Mouse (Mus musculus) hematopoietic stem cell, adult 5-6 weeks (primary cell): ENCODE data around the gene Naxe. TPM values are rescaled to one million over a fixed set of nuclear protein-coding genes. Genes with fewer than 3 reads are reported as not detected.

ENCODE experiments used
- ATAC-seq, 2 experiments: fragments of 125-278 bp in 1 of 2; replicated peaks in 1 of 2; 2 replicates each; pipeline ENCODE4 v1.8.0; 2016 to 2017; ENCODE audit warnings: inconsistent platforms in 2 of 2, mild to moderate bottlenecking in 2 of 2, moderate number of reproducible peaks in 2 of 2, low read depth in 1 of 2, moderate TSS enrichment in 1 of 2; ENCODE audit not compliant: low FRiP score in 2 of 2, poor library complexity in 2 of 2, severe bottlenecking in 2 of 2, insufficient read depth in 1 of 2, low TSS enrichment in 1 of 2
- total RNA-seq: library from RNA; stranded (forward); fragments of 172-1452, 232-1000 nt; gene quantifications from 2 replicates; pipeline ENCODE4 v1.2.3, GENCODE M21; 2017

Gene Naxe
- total RNA-seq, 1 experiment from 2014 or later = 37.1 TPM

DNA sequence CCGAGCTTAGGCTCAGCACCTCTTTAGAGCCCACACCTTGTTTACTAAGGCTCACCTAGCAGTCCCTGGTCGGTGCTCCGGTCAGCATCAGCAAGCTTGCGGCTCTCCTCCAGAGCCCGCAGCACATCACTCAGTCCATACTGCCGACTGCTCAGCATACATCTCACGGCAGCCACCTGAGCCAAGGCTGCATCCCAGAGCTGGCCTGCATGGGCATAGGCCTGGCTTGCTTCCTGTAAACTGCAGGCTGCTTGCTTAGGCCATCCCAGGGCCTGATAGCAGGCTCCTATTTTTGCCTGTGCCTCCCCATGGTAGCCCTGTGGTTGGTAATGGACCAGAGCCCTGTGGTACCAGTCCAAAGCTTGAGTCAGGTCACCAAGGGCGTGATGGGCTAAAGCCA, 16.5 kb upstream of the Naxe start:
- ATAC-seq = no peak

DNA sequence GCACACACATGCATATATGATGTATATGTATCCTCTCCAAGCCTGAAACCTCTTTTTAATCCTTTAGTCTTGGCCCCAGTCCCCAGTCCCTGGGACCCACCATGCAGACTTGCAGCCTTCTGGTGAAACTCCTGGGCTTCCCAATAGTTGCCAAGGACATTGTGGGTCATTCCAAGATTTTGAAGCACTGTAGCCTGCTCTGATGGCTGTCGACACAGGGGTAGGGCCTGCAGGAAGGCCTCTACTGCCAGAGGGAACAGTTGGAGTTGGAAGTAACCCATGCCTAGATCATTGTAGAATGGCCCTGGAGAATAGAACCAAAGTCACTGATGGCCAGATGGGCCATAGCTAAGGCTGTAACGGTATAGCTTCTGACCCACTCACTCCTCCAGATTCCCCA, 16.1 kb upstream of the Naxe start:
- ATAC-seq = no peak

DNA sequence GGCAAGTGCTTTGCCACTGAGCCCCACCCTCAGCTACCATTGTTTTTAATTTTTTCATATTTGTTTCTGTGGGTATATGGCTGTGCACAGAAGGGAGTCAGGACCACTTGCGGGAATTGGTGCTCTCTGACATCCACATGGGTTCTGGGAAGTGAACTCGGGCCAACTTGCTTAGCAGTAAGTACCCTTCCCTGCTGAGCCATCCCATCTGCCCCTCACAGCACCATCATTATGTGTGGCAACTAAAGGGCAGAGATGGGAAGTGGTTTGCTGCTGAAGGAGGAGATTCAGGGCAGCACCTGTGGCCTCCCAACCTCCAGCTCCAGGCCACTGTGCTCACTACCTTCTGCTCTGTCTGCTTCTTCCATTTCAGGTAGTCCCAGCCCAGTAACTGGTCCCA, 15.3 kb upstream of the Naxe start:
- no peak for ATAC-seq

DNA sequence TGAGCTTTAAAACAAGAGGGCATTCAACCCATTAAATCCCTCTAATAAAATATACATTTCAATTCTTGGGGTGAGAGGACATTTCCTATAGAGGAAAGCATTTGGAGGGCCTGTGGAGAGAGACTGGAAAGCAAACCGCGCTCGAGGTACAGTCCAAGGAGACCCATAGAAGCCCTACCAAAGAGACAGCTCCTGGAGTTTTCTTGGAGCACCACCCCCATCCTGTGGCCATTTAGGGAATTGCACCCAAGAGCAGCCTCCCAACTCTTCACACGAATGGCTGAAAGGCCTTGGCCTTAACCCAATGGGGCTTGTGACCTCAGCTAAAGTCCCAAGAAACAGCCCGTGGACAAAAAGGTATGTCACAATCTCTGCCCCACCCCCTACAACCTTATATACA, 13.5 kb upstream of the Naxe start:
- ATAC-seq = peak; percentile 85 to 87

DNA sequence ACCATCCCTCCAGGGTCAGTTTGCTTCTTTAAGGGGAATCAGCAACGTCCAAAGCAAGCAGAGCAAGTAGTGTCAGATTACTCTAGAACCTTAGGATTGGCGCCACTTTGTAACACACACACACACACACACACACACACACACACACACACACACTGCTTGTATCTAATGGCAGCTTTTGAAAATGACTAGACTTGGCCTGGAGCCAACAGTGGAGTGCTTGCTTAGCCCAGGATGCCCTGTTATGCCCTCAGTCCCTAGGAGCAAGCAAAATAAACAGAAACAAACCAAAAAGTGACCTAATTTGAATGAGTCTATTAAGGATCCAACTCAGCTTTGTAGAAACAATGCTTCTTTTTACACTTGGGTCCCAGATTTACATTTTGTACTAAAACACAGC, 10.1 kb upstream of the Naxe start:
- ATAC-seq = no peak

DNA sequence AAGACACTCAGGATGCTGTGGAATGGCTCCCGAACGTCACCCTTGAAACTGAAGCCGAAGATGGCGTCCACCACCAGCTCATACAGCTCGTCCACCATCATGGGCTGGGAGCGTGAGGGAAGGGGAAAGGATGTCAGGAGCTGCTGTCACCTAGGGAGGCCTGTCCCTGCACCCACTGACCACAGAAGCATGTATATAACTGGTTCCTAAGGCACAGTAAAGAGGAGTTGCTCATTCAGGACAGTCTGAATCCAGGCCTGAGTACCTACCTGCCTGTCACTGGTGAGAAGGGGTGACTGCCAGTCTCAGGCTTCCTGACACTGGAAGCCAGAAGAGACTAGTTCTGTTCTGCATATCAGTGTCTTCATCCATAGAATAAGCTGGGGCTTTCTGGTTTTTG, 1.3 kb downstream of the Naxe start:
- no peak for ATAC-seq

DNA sequence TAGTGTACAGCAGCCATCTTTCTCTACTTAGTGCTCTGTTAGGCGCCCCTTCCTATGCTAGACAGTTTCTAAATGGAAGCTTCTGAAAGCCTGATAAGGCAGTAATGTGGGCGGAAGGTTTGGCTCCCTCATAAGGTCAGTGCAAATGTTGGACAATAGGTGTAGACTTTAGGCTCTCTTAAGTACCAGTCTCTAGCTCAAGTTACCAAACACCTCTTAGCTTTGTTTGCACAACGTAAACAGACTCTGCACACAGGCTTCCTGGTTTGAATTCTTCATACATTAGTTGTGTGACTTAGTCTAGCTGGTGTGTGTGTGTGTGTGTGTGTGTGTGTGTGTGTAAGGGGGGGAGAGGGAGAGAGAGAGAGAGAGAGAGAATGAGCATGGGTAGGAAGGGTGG, 8.8 kb downstream of the Naxe start:
- ATAC-seq = no peak

DNA sequence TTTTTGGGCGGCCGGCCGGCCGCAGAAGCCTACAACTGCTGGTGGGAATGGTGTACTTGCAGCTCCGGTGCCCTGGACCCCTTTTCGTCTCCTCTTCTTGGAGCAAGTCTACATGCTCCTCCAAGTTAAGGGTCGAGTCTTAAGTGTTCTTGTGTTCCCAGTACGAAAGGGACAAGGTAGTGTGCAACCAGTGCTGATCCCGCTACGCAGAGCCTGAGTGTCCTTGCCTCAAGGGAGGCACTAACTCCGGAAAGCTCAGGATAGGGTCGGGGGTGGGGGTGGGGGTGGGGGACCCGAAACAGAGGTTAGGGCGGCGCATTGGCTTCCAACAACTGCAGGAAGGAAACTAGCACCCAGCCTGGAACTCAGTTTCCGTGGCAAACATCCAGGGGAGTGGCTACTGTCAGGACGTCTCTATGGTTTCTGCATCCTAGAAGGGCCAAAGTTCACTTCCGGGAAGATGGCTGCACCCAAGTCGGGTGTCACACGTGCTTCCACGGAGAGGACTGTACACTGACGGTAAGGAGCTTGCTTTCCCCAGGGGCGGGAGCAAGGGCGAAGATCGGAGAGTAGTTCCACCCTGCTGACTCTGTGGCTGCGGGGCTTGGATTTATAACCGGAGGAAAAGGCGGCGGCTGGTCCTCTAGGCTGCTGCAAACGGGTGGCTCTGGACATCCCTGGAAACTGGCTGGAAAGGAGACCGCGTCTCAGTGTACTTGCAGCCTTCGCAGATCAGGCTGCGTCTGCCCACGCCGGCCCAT, 15.5 kb downstream of the Naxe start, which contains the start of gene Gpatch4:
Gene Gpatch4, plus strand, starts transcription at position 448 of the 761 bp plus-strand sequence.
- peak; percentile 89 to 99 for ATAC-seq

DNA sequence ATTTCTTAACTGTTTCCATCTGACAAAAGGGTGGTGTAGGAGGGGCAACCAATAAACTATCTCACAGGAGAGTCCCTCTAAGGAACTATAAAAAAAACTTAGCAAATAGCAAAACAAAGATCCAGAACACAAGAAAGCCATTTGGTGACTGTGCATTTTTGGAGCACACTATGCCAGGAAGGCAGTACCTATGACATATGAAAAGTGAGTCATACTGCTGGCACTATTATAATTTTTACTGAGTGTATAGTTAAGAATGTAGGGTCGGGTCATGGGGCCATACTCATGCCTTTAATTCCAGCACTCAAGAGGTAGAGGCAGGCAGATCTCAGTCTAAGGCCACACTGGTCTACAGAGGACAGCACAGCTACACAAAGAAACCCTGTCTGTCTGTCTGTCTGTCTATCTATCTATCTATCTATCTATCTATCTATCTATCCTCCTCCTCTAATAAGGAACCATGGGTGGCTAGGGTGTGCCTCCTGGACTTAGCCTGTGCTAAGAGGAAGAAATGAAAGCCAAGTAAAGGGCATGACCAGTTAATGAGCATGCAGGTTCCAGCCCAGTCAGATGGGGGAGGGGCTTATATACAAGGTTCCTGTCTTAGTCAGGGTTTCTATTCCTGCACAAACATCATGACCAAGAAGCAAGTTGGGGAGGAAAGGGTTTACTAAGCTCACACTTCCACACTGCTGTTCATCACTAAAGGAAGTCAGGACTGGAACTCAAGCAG, 22.6 kb downstream of the Naxe start:
- ATAC-seq = no peak

DNA sequence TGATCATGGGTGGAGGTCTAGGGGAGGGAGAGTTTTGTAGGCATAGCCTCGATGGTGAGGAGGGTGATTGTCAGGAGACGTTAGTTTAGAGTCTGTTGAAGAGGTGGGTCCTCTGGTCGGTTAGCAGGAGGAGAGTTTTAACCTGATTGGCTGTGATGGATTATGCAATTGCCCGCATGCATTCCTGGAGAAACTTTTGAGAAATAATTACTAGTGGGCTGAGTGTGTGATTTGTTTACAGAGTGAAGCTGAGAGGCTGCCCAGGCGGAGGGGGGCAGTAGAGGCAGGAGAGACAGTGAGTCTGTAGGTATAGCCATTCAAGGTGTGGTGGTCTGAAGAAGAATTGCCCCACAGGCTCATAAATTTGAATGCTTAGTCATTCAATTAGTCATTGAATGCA, 24.8 kb downstream of the Naxe start:
- no peak for ATAC-seq

DNA sequence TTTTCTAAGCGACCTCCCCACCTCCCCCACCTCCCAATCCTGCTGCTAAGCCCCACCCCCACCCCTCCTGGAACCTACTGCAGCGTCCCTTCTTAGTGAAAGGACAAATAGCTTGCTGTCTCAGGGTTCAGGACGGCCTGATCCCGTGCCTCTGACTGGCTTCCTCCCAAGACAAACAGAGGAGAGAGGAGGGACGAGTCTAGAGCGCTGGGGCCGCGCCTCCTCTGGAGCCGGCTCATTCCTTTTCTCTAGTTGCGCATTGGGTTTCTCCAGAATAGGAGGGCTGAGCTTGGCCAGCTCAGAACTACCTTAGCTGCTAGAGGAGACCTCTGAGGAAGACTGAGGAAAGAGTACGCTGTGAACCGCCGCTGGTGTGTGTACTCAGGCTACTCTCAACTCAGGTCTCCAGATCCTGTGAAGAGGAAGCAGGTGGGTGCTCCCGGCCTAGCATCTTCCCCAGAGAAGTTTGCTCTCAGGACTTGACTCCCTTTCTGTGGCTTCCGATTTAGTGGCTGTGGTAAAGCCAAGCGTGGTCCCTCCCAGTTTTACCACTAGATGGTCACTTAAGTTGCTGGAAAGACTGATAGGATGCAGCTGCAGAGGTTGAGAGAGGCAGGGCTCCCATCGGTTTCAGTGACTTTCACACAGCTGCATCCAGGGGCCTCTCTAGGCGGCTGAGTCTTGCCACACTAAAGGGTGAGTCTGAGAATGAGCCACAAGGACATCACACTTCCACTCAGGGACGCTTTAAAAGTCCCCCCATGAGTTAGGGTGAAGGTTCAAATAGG, 27.5 kb downstream of the Naxe start:
- ATAC-seq = peak in 1 of 2 experiments; percentile 53; a peak in 2 of 4 replicates

DNA sequence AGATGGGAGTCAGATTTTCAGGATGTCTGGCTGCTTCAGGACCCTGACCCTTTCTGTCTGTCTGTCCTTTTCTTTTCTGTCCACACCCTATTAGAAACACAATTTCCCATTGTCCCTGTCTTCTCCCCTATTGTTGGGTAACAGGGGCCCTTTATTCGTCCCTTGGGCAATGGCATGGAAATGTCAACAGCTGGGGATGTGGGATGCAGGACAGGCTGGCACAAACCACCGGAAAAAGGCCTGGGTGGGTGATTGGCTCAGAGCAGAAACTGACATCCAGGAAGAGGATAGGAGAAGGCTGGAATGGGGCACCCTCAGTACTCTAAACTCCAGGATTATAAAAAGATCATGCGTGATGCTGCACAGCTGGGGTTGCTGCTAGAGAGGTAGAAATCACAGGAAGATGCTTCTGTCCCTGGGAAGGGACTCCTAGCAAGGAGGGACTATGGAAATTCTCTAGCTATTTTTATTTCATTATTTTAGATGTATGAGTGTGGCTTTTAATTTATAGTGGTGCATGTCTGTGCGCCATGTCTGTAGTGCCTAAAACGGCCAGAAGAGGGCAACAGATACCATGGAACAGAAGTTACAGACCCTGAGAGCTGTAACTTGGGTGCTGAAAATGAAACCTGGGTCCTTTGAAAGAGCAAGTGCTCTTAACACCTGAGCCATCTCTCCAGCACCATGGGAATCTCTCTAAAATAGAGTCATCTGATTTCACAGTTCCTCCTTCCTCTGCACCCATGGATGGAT, 30.7 kb downstream of the Naxe start, which contains the start of gene Hapln2:
Gene Hapln2, minus strand, starts transcription at position 150 of the 753 bp plus-strand sequence.
- ATAC-seq = no peak

DNA sequence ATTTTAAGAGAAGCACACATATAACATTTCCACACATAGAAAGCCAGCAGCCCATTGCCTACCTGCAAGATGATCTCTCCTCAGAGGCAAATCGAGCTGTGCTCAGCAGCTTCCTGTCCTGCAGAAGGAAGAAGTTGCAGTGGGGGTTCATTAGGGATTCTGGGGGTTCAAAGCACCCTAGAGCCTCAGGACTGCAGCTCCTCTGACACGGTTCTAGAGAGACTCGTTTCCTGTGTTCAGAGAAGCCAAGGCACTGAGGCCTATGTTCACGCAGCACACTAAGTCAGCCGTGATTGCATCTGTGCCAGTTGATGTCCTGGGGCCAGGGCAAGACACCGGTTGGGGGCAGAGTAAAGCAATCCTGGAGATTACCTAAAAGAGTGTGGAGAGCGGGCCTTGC, 31.5 kb downstream of the Naxe start:
- ATAC-seq = no peak

DNA sequence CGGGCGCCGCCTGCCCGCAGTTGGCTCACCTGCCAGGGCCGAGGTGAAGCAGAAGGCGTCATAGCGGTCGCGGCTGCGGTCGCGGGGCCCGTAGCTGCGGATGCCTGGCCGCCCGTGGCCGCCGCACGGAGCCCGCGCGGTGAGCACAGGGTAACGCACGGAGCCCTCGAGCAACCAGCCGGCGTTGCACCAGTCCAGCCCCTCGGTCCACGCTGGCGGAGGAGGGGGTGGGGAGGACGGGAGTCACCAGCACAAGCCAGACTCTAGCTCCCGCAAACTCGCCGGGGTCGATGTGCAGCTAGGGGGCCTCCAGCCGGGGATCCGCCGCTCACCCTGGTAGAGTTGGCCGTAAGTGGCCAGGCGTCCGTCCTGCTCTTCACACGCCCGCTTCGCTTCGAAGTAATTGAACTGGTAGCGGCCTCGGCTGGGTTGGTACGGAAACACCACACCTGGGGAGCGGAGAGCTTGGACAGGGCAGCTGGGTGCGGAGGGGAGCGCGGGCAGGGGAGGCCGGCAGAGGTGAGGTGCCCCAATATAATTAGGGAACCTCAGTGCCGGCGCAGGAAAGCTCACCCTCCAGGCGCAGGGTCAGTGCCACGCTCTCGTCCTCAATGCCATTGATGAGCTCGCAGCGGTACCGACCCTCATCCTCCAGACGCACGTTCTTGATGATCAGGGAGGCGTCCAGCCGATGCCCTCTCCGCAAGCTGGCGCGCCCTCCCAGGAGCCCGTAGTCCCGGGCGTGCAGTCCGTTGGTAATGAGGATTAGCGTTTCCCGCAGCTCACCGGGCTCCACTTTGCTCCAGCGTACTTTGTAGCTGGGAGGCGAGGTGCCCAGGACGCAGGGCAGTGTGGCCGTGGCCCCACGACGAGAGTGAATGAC, 34.9 kb downstream of the Naxe start:
- peak in 1 of 2 experiments; percentile 46; a peak in 2 of 4 replicates for ATAC-seq

DNA sequence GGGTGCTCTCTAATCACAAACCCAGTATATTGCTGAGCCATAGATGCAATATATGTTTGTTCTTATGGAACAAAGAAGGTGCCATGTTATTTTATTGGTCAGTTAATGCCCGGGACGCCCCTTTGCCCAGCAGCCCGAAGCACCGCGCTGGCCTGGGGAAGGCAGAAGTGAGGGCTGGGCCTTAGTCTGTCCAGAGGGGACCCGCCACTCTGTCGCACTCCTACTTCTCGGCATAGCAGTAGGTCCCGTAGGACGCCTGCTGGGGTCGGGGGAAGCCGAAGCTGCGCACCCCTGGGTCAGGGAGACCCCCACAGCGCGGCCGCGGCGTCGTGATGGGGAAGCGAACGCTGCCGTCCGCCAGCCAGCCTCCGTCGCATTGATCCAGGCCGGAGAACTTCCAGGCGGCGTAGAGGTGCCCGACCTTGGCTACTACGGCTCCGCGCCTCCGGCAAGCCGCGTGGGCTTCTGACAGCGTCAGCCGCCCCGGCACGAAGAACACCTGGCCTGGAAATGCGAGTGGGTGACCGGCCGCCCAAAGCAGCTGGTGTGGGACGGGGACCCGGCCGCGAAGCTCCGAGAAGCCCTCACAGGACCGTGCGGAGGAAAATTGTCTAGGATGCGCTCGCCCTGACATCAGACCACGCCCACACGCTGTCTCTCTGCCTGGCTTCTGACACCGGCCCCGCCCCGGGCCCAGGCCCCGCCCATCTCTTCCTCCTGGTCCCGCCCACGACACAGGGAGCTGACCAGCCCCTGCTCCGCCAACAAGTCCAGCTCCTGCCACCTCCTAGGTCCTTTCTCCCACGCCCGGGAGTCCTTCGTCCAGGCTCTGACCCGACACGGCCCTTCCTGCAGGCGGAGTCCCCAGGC, 35.7 kb downstream of the Naxe start:
- ATAC-seq = peak; percentile 47 to 72; a peak in 3 of 4 replicates
